Mouse (Mus musculus): ENCODE results near the gene Cyp2f2.

Gene Cyp2f2

DNA sequence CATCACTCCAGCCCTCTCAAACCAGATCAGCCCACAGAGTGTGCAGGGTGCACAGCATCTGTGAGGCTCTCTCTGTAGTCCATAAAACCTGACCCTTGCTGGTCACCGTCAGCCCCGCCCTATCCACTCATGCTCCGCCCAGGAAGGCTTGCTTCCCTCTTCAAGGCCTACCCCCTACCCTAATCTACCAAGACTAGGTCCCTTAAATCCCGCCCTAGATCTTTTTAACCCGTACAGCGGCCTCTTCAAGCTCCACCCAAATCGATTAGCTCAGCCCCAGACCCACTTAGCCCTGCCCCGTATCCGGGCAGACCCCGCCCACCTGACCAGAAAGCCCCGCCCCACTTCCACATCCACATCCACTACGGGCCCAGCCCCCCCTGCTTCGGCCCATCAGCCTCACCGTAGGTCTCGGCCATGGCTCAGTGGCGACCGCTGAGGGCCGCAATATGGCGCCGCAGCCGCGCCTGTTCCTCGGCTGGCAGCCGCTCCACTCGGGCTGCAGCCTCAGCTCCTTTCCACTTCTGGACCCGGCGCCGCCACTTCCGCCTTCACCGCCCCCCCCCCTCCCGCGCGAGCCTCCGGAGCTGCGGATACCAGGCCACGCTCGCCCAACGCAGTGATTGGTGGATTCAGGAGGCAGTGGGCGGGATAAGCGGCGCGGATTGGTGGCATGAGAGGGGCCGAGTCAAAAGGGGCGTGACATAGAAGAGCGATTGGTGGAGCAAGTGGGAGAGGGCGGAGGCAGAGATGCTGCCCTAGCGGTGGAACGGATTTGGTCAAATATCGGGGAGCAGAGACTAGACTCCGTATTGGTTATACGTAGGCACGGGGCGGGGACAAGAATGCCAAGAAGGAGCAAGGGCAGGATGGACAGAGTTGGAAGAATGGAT, 58.9 kb downstream of the Cyp2f2 start, which contains the start of gene Rab4b:
Gene Rab4b (minus strand): TSS at position 573 of the 893 bp plus-strand sequence.
- DNase-seq (ENCODE audit: low spot score in 2 of 2), result peak; percentile 99 to 100

DNA sequence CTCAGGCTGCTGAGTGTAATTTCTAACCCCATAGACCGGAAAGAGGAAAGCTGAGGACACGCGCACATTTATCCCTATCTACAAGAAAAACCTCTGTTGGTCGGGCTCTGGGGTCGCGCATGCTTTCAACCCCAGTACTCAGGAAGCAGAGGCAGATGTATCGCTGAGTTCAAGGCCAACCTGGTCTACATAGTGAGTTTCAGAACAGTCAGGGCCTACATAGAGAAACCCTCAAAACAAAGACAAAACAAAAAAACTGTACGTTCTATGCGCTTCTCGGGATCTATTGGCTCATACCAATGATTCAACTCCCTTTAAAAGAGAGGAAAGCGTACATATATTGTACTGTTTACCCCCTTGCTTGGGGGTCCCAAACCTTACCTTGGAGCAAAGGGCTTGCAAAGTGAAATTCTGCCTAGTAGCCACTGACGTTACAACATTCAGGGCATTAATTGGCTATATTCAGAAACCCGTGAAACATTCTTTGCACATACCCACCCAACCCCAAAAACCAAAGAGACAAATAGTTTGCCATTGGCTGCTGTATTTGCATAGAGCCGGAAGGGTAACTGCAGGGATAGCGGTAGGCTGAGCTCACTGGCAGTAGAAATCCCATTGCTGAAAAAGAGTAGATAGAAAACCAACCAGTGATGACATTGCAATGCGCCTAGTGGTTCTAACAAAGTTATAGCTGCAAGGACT, 59.7 kb downstream of the Cyp2f2 start:
- DNase-seq (ENCODE audit: low spot score in 2 of 2), result no peak

DNA sequence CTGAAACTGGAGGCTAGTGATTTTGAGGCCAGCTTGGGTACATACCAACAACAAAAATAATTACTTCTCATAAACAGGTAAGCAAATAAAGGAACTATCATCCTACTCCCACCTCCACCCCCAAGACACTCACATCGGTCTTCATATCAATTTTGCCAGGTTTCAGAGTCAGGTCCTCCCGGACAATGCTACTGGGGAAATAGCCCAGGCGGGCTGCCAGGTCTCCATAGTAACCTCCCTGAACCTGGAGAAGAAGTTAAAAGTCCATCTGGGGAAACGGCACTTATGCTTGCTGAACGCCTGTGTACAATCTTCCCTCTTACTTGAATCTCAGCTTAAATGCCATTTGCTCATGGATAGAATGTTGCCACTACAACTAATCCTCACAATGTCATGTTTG, 60.3 kb downstream of the Cyp2f2 start:
- DNase-seq (ENCODE audit: low spot score in 2 of 2), result no peak

DNA sequence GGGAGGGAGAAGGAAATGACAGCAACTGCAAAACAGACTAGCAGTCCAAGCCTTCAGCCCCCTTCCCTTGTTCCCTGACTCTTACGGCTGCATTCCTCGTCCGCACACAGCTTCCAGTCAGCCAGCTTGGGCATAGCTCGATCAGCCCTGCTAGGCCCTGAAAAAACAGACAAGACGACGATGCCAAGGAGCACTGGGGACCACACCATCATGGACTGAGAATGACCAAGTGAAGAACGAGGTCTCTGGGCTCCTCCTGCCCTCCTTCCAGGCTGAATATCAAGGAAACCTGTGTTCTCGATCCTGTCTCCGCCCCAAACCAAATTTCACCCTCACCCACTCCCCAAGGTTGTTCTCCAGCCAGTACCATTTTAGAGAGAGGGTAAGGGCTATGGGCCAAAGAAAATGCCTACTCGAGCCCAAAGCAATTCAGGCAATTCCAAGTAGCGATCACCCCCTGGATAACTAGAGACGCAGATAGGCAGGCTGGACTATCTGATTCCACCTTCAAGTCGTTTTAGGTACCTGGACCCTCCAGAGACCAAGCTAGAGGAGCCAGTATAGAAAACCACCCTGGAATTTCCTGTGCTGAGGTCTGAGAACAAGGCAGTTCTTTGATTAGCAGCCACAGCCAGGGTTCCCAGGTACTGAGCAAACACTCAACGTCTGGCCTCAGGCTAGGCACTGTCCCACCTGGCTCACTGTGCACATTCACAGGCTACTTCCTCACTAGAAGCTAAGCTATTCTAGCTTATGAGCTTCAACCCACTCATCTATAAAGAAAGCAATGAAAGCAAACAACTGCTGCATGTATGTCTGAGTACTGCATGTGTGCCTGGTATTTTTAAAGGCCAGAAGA, 61.4 kb downstream of the Cyp2f2 start, which contains the start of the genes Gm21983 and Mia:
Gene Gm21983 (minus strand): TSS at position 250 of the 859 bp plus-strand sequence.
Gene Mia (minus strand): TSS at position 321 of the 859 bp plus-strand sequence.
- DNase-seq (ENCODE audit: low spot score in 2 of 2), result no peak

DNA sequence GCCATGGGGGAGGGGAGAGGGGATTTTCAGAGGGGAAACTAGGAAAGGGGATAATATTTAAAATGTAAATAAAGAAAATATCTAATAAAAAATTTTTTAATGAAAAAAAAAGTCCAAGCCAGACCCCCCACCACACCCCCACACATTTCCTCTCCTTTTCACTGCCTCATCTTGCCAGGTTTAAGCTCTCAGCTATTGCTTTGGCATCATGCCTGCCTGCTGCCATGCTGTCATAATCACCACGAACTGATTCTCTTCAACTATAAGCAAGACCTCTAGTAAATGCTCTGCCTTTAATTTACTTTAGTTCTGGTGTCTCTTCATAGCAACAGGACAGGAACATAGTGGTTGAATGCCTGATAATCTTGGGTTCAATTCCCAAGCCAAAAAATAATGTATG, 62.8 kb downstream of the Cyp2f2 start:
- no peak for DNase-seq (ENCODE audit: low spot score in 2 of 2)

Measured in thymus, postnatal 10 days (tissue).